Mouse (Mus musculus) myocyte (in vitro differentiated cells): ENCODE results near the gene Capn12.

ENCODE experiments used
- E2F4 ChIP-seq: IDR thresholded peaks from one replicate; pipeline ENCODE4 v1.6.1; 2011; ENCODE audit warnings: mild to moderate bottlenecking, control low read depth, moderate library complexity; ENCODE audit not compliant: insufficient read depth
- POLR2A ChIP-seq: IDR thresholded peaks from one replicate; pipeline ENCODE4 v1.6.1; 2011; ENCODE audit warnings: low read depth, mild to moderate bottlenecking, control low read depth, moderate library complexity; ENCODE audit not compliant: insufficient read length
- TCF12 ChIP-seq: IDR thresholded peaks from one replicate; pipeline ENCODE4 v1.6.1; 2011; ENCODE audit warnings: mild to moderate bottlenecking, control low read depth; ENCODE audit not compliant: poor library complexity, insufficient read depth, severe bottlenecking

DNA sequence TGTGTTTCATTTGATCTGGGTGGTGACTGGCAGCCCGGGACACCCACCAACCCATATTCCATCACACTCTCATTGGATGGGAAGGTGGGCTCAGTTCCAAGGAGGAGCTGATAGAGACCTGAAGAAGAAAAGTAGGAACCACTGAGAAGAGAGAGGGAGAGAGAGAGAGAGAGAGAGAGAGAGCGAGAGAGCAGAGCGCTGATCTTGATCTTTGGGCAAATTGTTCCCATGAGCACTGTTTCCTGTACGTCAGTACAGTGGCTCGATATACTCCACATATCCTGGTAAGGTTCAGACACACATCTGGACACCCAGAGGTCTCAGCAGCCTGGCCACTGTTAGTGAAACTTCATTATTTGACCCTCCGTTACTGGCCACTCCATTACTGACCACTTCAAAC, 17.7 kb upstream of the Capn12 start, which contains the start of gene Lgals7:
- TF ChIP-seq POLR2A (no peak), E2F4 (no peak), TCF12 (no peak)
